Mouse (Mus musculus) olfactory bulb, adult 2 months (tissue): ENCODE results near the gene Bpifa6.

Source experiments
- CTCF ChIP-seq: fragments of 200-500 bp; IDR thresholded peaks from 2 replicates; pipeline ENCODE4 v1.5.1; 2012; ENCODE audit warnings: low read depth, mild to moderate bottlenecking, low read length, moderate library complexity; ENCODE audit not compliant: insufficient read depth
- POLR2A ChIP-seq: fragments of 200-500 bp; IDR thresholded peaks from 2 replicates; pipeline ENCODE4 v1.6.1; 2012; ENCODE audit warnings: mild to moderate bottlenecking, low read depth, low read length, moderate library complexity; ENCODE audit not compliant: insufficient read depth

- TF ChIP-seq POLR2A: no peak
- no peak for TF ChIP-seq CTCF
Observed at GRCm38 (mm10) chr2:154006331-154006730, 31.6 kb downstream of the Bpifa6 start.
